ENCODE assay signal across 18 mouse cellular contexts in the genomic region with DNA sequence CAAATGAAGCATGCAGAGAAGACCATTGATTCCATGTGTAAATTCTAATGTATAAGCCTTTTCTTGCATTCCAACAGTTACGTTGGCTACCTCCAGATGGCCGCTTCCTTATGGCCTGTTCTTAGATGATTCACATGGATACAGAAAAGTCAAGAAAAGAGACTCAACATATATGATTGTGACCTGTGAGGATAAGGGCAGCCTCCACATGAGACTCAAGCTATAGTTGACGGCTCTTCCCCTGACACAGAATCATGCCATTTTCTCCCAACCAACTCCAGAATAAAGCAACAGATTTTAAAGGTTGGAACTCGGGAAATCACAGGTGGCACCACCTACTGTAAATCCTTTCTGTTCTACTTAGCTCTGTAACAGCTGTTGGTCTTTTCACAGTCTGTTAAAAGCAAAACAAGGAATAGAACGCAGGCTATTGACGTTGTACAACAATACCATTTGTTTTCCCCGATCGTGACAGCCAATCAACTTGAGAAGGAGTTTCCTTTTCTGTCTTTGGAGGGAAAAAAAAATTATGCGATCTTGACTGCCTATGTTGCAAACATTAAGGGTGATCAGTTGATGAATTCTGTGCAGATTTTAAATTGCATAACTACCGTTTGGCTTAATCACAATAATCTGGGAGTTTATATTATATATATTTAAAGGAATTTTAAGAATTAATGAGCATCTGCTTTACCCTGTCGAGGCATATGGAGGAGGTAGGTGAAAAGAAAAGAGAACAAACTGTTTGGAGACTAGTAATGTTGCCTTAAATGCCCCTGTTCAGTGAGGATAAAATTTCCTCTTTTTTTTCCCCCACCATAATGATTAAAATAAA.
DNase-seq lines count a peak whose midpoint lies in the region; ATAC-seq and TF ChIP-seq lines count a peak whose summit lies in the region.
"Had no signal": no experiment of that assay in that cellular context is flagged by ENCODE, and none has a peak within 500 bp of the region (broad histone marks: within the 10 kb centered on the region; RNA-seq: fewer than 3 reads in every experiment).

No protein-coding gene starts in this region.

- H3K27ac ChIP-seq in forebrain, postnatal 0 days (ENCODE audit: low read depth, low read length) = no peak overlapping the region
- no peak overlapping the region for H3K27ac ChIP-seq in forebrain, embryonic 12.5 days
- H3K27ac ChIP-seq in gastrocnemius, adult 2 months = no peak overlapping the region
- H3K27ac ChIP-seq: embryonic facial prominence, embryonic 15.5 days had no signal

- no peak for TF ChIP-seq CTCF in forebrain, postnatal 0 days (IDR thresholded peaks at IDR 0.05; ENCODE audit: low read depth)
- TF ChIP-seq CTCF in gastrocnemius, adult 2 months (IDR thresholded peaks at IDR 0.05) = no peak

- no peaks in the 10 kb centered on the region for H3K9me3 ChIP-seq in forebrain, postnatal 0 days (ENCODE audit: low read length)
- H3K9me3 ChIP-seq in forebrain, embryonic 12.5 days = no peaks in the 10 kb centered on the region
- H3K9me3 ChIP-seq: embryonic facial prominence, embryonic 15.5 days had no signal

- 43% methylated on average over 11 of the region's 11 CpGs for WGBS in forebrain, postnatal 0 days
- 69% methylated on average over 11 of the region's 11 CpGs for whole genome bisulfite sequencing in forebrain, embryonic 12.5 days

- no peaks in the 10 kb centered on the region for H3K27me3 ChIP-seq in forebrain, postnatal 0 days (ENCODE audit: insufficient read depth, low read length)
- H3K27me3 ChIP-seq in forebrain, embryonic 12.5 days = no peaks in the 10 kb centered on the region
- H3K27me3 ChIP-seq: embryonic facial prominence, embryonic 15.5 days had no signal

- no peak for ATAC-seq in forebrain, postnatal 0 days
- no peak for ATAC-seq in forebrain, embryonic 12.5 days (ENCODE audit: low FRiP score)
- ATAC-seq: hindbrain, embryonic 16.5 days; midbrain, embryonic 16.5 days had no signal

- H3K36me3 ChIP-seq in forebrain, postnatal 0 days (ENCODE audit: insufficient read depth) = no peaks in the 10 kb centered on the region
- no peaks in the 10 kb centered on the region for H3K36me3 ChIP-seq in forebrain, embryonic 12.5 days (replicated peaks)
- H3K36me3 ChIP-seq: embryonic facial prominence, embryonic 15.5 days had no signal

- intact Hi-C loops in gastrocnemius, adult 2 months (cut with DNase I) = no loop called here

- H3K4me2 ChIP-seq in forebrain, postnatal 0 days (ENCODE audit: low read depth) = no peak overlapping the region
- no peak overlapping the region for H3K4me2 ChIP-seq in forebrain, embryonic 12.5 days
- H3K4me2 ChIP-seq: embryonic facial prominence, embryonic 15.5 days had no signal

- no peak overlapping the region for H3K9ac ChIP-seq in forebrain, postnatal 0 days
- H3K9ac ChIP-seq in forebrain, embryonic 12.5 days = no peak overlapping the region
- H3K9ac ChIP-seq: embryonic facial prominence, embryonic 15.5 days had no signal

- H3K4me3 ChIP-seq in forebrain, postnatal 0 days (ENCODE audit: low read depth, low read length) = no peak overlapping the region
- H3K4me3 ChIP-seq in forebrain, embryonic 12.5 days (replicated peaks) = no peak overlapping the region
- no peak overlapping the region for H3K4me3 ChIP-seq in gastrocnemius, adult 2 months
- H3K4me3 ChIP-seq: embryonic facial prominence, embryonic 15.5 days had no signal

- DNase-seq in forebrain, postnatal 0 days = peak; percentile 44
- peak; percentile 77 for DNase-seq in brain, adult 2 months (ENCODE audit: low read depth, low spot score)
- DNase-seq in layer of hippocampus, adult 11-12 months (ENCODE audit: low spot score) = peak; percentile 55
- peak; percentile 7 to 22 for DNase-seq in layer of hippocampus, postnatal 25 days (ENCODE audit: extremely low spot score in 1 of 2, low spot score in 1 of 2)
- no peak for DNase-seq in gastrocnemius, adult 2 months
- DNase-seq in ovary, postnatal 36 days (ENCODE audit: low spot score) = no peak
- DNase-seq: adrenal gland, postnatal 10 days; cerebellum, adult 8-10 months; embryo, embryonic 11 days; gastrocnemius, postnatal 36 days; heart, postnatal 14 days; kidney, adult 11 months; kidney, postnatal 10 days; lung, adult 18-20 months had no signal

- H3K4me1 ChIP-seq in forebrain, postnatal 0 days (ENCODE audit: insufficient read depth) = peaks cover 4% of the 10 kb centered on the region; the same call in 1 of the 2 replicates
- no peaks in the 10 kb centered on the region for H3K4me1 ChIP-seq in forebrain, embryonic 12.5 days
- H3K4me1 ChIP-seq: embryonic facial prominence, embryonic 15.5 days had no signal

Comparison
In these comparisons a context has a peak if more than half of its experiments do, and no peak if none do; other contexts are left out.
1. DNase-seq: peak in forebrain, postnatal 0 days (single experiment), brain, adult 2 months (single experiment), layer of hippocampus, adult 11-12 months (single experiment) and layer of hippocampus, postnatal 25 days (2 of 2); none in gastrocnemius, adult 2 months (single experiment) and ovary, postnatal 36 days (single experiment).